Mouse (Mus musculus) intestine, embryonic 14.5 days (tissue): ENCODE data around the gene Btaf1. TPM values are rescaled to one million over a fixed set of nuclear protein-coding genes. Genes with fewer than 3 reads are reported as not detected.

Experiments used
- ATAC-seq: fragments of 200-750 bp; cut with Nextera tagmentation; replicated peaks from 2 replicates; pipeline ENCODE4 v1.8.0; 2017; ENCODE audit warnings: low read depth, moderate number of reproducible peaks, moderate TSS enrichment, moderate library complexity; ENCODE audit not compliant: low FRiP score, low TSS enrichment
- DNase-seq: peaks from one replicate; pipeline ENCODE4 v3.0.0-alpha.2; 2018; ENCODE audit warnings: low spot score
- H3K27ac ChIP-seq: fragments of 300-500 bp; sonication (generic); 2 replicates; pipeline ENCODE4 v1.5.1; 2014; ENCODE audit warnings: low read depth, mild to moderate bottlenecking, control low read depth
- H3K27me3 ChIP-seq: fragments of 300-500 bp; sonication (generic); replicated peaks from 2 replicates; pipeline ENCODE4 v1.6.1; 2014; ENCODE audit warnings: low read length, control low read depth; ENCODE audit not compliant: control insufficient read depth, insufficient read depth
- H3K36me3 ChIP-seq: fragments of 300-500 bp; sonication (generic); 2 replicates; pipeline ENCODE4 v1.6.1; 2014; ENCODE audit warnings: low read length, control low read depth; ENCODE audit not compliant: control insufficient read depth, insufficient read depth
- H3K4me1 ChIP-seq: fragments of 300-500 bp; sonication (generic); replicated peaks from 2 replicates; pipeline ENCODE4 v1.6.1; 2014; ENCODE audit warnings: low read length, control low read depth, mixed read lengths; ENCODE audit not compliant: control insufficient read depth, insufficient read depth
- H3K4me2 ChIP-seq: fragments of 300-500 bp; sonication (generic); 2 replicates; pipeline ENCODE4 v1.6.1; 2014; ENCODE audit warnings: low read length
- H3K4me3 ChIP-seq: fragments of 300-500 bp; sonication (generic); 2 replicates; pipeline ENCODE4 v1.5.1; 2014; ENCODE audit warnings: low read depth, low read length, control low read depth, mixed read lengths
- H3K9ac ChIP-seq: fragments of 300-500 bp; sonication (generic); 2 replicates; pipeline ENCODE4 v1.6.1; 2014; ENCODE audit warnings: mild to moderate bottlenecking, low read length
- H3K9me3 ChIP-seq: fragments of 300-500 bp; sonication (generic); 2 replicates; pipeline ENCODE4 v1.6.1; 2016; ENCODE audit warnings: low read length, control low read depth; ENCODE audit not compliant: control insufficient read depth
- WGBS: fragments of 180-500 bp; shearing (Covaris S2); extraction: QIAGEN DNeasy Blood & Tissue Kit; methylation state at CpG from one replicate; pipeline ENCODE4 v1.1.7; 2014; 5-methylcytosine and 5-hydroxymethylcytosine counted together
- polyA plus RNA-seq: library from polyadenylated mRNA; unstranded; fragments of >200 nt; fragmentation: Nextera tagmentation; extraction: Ambion mirVana; gene quantifications from 2 replicates; pipeline ENCODE4 v1.2.1, GENCODE M21; 2014

Gene Btaf1
- polyA plus RNA-seq, 1 experiment from 2014 or later = 15.3 TPM

- ATAC-seq = no peak
- no peaks in the 10 kb centered on the region for H3K27me3 ChIP-seq
- H3K9me3 ChIP-seq = no peaks in the 10 kb centered on the region
- no peak overlapping the region for H3K27ac ChIP-seq
- WGBS = 82% methylated on average over 5 of the region's 5 CpGs
- no peak overlapping the region for H3K9ac ChIP-seq
- H3K4me2 ChIP-seq = no peak overlapping the region
- peaks cover 73% of the 10 kb centered on the region for H3K36me3 ChIP-seq
- DNase-seq = no peak
- H3K4me1 ChIP-seq = no peaks in the 10 kb centered on the region
- H3K4me3 ChIP-seq = no peak overlapping the region
Measured at GRCm38 (mm10) chr19:37004557-37004956, 78.7 kb downstream of the Btaf1 start.

GRCm38 (mm10) chr19:37009878-37010281 lies 84.0 kb downstream of the Btaf1 start:
- Histone ChIP-seq H3K9me3 (no peaks in the 10 kb centered on the region), H3K27me3 (no peaks in the 10 kb centered on the region), H3K4me3 (no peak overlapping the region), H3K4me1 (no peaks in the 10 kb centered on the region), H3K36me3 (peaks cover 81% of the 10 kb centered on the region), H3K9ac (no peak overlapping the region), H3K27ac (no peak overlapping the region), H3K4me2 (no peak overlapping the region)
- WGBS = 96% methylated on average over 3 of the region's 3 CpGs
- ATAC-seq = no peak
- no peak for DNase-seq

- ATAC-seq (no peak), DNase-seq (no peak)
- no peak overlapping the region for H3K4me2 ChIP-seq
- H3K4me1 ChIP-seq = no peaks in the 10 kb centered on the region
- 98% methylated on average over 6 of the region's 6 CpGs for WGBS
- no peak overlapping the region for H3K9ac ChIP-seq
- no peak overlapping the region for H3K27ac ChIP-seq
- no peak overlapping the region for H3K4me3 ChIP-seq
- H3K27me3 ChIP-seq = no peaks in the 10 kb centered on the region
- H3K9me3 ChIP-seq = peaks cover 9% of the 10 kb centered on the region; the same call in 1 of the 2 replicates
- H3K36me3 ChIP-seq = peaks cover 57% of the 10 kb centered on the region
Measured at GRCm38 (mm10) chr19:37013461-37013860, 87.6 kb downstream of the Btaf1 start.

DNA sequence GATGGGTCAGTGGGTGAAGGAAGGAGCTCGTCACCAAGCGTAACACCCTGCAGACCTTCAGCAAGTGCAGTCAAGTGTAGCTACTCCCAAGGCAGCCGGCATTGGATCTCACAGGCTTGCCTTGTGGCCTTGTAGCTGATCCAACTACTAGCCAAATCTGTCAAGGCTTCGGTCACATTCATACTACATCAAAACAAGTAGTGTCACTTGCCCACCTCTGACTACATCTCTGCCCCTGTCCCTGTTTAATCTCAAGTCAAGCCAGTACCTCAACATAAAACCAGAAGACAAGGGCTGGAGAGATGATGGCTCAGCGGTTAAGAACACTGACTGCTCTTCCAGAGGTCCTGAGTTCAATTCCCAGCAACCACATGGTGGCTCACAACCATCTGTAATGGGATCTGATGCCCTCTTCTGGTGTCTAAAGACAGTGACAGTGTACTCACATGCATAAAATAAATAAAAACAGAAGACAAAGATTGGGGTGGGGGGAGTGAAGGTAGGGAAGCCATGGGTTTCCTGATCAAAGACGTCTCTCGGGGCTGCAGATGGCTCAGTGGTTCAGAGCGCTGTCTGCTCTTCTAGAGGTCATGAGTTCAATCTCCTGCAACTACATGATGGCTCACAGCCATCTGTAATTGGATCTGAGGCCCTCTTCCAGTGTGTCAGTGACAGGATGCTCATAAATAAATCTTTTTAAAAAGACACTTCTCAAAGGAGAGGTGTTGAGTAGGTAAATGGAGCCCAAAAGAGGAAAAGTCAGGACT lies 88.5 kb downstream of the Btaf1 start:
- Histone ChIP-seq H3K4me1 (no peaks in the 10 kb centered on the region), H3K36me3 (peaks cover 48% of the 10 kb centered on the region), H3K9me3 (peaks cover 9% of the 10 kb centered on the region; the same call in 1 of the 2 replicates), H3K4me2 (no peak overlapping the region), H3K9ac (no peak overlapping the region), H3K27ac (no peak overlapping the region), H3K4me3 (no peak overlapping the region), H3K27me3 (no peaks in the 10 kb centered on the region)
- no peak for ATAC-seq
- DNase-seq = no peak
- WGBS = 87% methylated on average over 8 of the region's 8 CpGs

- DNase-seq (no peak), ATAC-seq (no peak)
- Histone ChIP-seq H3K4me3 (no peak overlapping the region), H3K9ac (no peak overlapping the region), H3K36me3 (peaks cover 23% of the 10 kb centered on the region), H3K27ac (no peak overlapping the region), H3K4me1 (no peaks in the 10 kb centered on the region), H3K27me3 (no peaks in the 10 kb centered on the region), H3K9me3 (peaks cover 9% of the 10 kb centered on the region; the same call in 1 of the 2 replicates), H3K4me2 (no peak overlapping the region)
- WGBS = 97% methylated on average over 6 of the region's 6 CpGs
Measured at GRCm38 (mm10) chr19:37016890-37017289, 91.0 kb downstream of the Btaf1 start.

GRCm38 (mm10) chr19:37018411-37018810 lies 92.5 kb downstream of the Btaf1 start:
- peak overlapping the region; percentile 42 for H3K4me3 ChIP-seq
- H3K27me3 ChIP-seq = no peaks in the 10 kb centered on the region
- no peaks in the 10 kb centered on the region for H3K4me1 ChIP-seq
- peak overlapping the region; percentile 51 for H3K4me2 ChIP-seq
- ATAC-seq (peak; percentile 94), DNase-seq (peak; percentile 84)
- 4% methylated on average over 26 of the region's 26 CpGs for WGBS
- no peak overlapping the region for H3K27ac ChIP-seq
- H3K9ac ChIP-seq = peak overlapping the region; percentile 18; the same call in 1 of the 2 replicates
- peaks cover 9% of the 10 kb centered on the region; the same call in 1 of the 2 replicates for H3K9me3 ChIP-seq
- peaks cover 8% of the 10 kb centered on the region for H3K36me3 ChIP-seq

DNA sequence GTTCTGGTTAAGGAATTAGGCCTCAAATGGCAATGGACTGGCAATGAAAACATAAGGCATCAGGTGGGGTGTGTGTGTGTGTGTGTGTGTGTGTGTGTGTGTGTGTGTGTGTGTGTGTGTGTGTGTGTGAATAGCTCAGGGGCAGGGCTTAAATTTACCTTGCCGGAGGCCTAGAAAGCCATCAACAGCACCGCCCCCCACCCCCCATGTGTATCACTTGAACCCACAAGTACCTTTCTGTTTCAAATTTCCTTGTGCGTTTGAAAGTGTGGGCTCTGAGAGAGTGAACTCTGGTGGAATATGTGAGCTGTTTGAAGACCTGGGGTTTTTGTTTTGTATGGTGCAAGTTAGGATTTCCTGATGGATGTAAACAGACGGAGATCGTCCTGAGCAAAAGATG lies 93.1 kb downstream of the Btaf1 start:
- H3K4me3 ChIP-seq = peak overlapping the region; percentile 42
- peaks cover 9% of the 10 kb centered on the region; the same call in 1 of the 2 replicates for H3K9me3 ChIP-seq
- ATAC-seq (no peak), DNase-seq (no peak)
- H3K36me3 ChIP-seq = 0 out of 2 replicates have a peak, but pooled peaks cover 3% of the 10 kb centered on the region
- H3K27ac ChIP-seq = no peak overlapping the region
- H3K9ac ChIP-seq = peak overlapping the region; percentile 18; the same call in 1 of the 2 replicates
- H3K4me2 ChIP-seq = peak overlapping the region; percentile 51
- no peaks in the 10 kb centered on the region for H3K4me1 ChIP-seq
- 52% methylated on average over 5 of the region's 5 CpGs for WGBS
- no peaks in the 10 kb centered on the region for H3K27me3 ChIP-seq

GRCm38 (mm10) chr19:37020531-37020930 lies 94.7 kb downstream of the Btaf1 start:
- no peaks in the 10 kb centered on the region for H3K27me3 ChIP-seq
- DNase-seq (no peak), ATAC-seq (no peak)
- H3K36me3 ChIP-seq = no peaks in the 10 kb centered on the region
- no peak overlapping the region for H3K4me3 ChIP-seq
- WGBS = 51% methylated on average over 5 of the region's 5 CpGs
- H3K27ac ChIP-seq = no peak overlapping the region
- H3K4me2 ChIP-seq = no peak overlapping the region
- no peaks in the 10 kb centered on the region for H3K4me1 ChIP-seq
- no peak overlapping the region for H3K9ac ChIP-seq
- peaks cover 9% of the 10 kb centered on the region; the same call in 1 of the 2 replicates for H3K9me3 ChIP-seq

DNA sequence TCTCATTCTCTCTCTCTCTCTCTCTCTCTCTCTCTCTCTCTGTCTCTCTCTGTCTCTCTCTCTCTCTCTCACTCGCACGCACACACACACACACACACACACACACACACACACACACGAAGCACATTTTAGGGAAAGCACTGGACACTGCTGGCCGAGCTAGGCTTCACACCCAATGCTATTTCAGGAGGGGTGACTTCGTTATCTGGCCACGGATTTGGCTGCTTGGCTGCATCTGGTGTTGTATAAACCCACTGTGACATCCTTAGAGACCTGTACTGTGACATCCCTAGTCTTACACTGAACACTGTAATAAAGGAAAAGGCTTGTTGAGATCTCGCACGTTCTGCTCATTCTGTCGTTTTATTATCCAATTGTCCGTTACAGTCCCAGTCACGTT lies 95.1 kb downstream of the Btaf1 start:
- WGBS = 80% methylated on average over 11 of the region's 11 CpGs
- no peak overlapping the region for H3K27ac ChIP-seq
- no peak overlapping the region for H3K4me2 ChIP-seq
- no peaks in the 10 kb centered on the region for H3K4me1 ChIP-seq
- no peak for ATAC-seq
- H3K27me3 ChIP-seq = no peaks in the 10 kb centered on the region
- no peak for DNase-seq
- H3K9ac ChIP-seq = no peak overlapping the region
- no peaks in the 10 kb centered on the region for H3K36me3 ChIP-seq
- peaks cover 6% of the 10 kb centered on the region; the same call in 1 of the 2 replicates for H3K9me3 ChIP-seq
- H3K4me3 ChIP-seq = no peak overlapping the region
